Mouse (Mus musculus) liver, embryonic 12.5 days (tissue): ENCODE results near the gene Klk1b1. TPM values are rescaled to one million over a fixed set of nuclear protein-coding genes. Genes with fewer than 3 reads are reported as not detected.
"Not testable (repeated sequence)": the region's sequence is repeated elsewhere in the genome, so short reads cannot be mapped to it uniquely, and the experiment has no call there.

Source experiments
- ATAC-seq: fragments of 200-750 bp; cut with Nextera tagmentation; 2 replicates; pipeline ENCODE4 v1.8.0; 2017; ENCODE audit warnings: moderate number of reproducible peaks, mild to moderate bottlenecking, moderate library complexity
- H3K27ac ChIP-seq: fragments of 300-500 bp; sonication (generic); 2 replicates; pipeline ENCODE4 v1.5.1; 2016; ENCODE audit warnings: mild to moderate bottlenecking
- H3K27me3 ChIP-seq: fragments of 300-500 bp; sonication (generic); replicated peaks from 2 replicates; pipeline ENCODE4 v1.6.1; 2016; ENCODE audit warnings: mild to moderate bottlenecking, moderate library complexity
- H3K36me3 ChIP-seq: fragments of 300-500 bp; sonication (generic); 2 replicates; pipeline ENCODE4 v1.6.1; 2016; ENCODE audit warnings: mild to moderate bottlenecking, moderate library complexity
- H3K4me1 ChIP-seq: fragments of 300-500 bp; sonication (generic); 2 replicates; pipeline ENCODE4 v1.6.1; 2016
- H3K4me2 ChIP-seq: fragments of 300-500 bp; sonication (generic); 2 replicates; pipeline ENCODE4 v1.6.1; 2016; ENCODE audit warnings: mild to moderate bottlenecking, moderate library complexity
- H3K4me3 ChIP-seq: fragments of 300-500 bp; sonication (generic); 2 replicates; pipeline ENCODE4 v1.5.1; 2016; ENCODE audit warnings: mild to moderate bottlenecking, moderate library complexity
- H3K9ac ChIP-seq: fragments of 300-500 bp; sonication (generic); 2 replicates; pipeline ENCODE4 v1.6.1; 2016; ENCODE audit warnings: mild to moderate bottlenecking, moderate library complexity
- H3K9me3 ChIP-seq: fragments of 300-500 bp; sonication (generic); replicated peaks from 2 replicates; pipeline ENCODE4 v1.6.1; 2016; ENCODE audit warnings: mild to moderate bottlenecking, moderate library complexity
- WGBS: fragments of 180-500 bp; shearing (Covaris S2); methylation state at CpG from one replicate; pipeline ENCODE4 v1.1.7; 2016; ENCODE audit not compliant: insufficient replicate concordance; 5-methylcytosine and 5-hydroxymethylcytosine counted together
- polyA plus RNA-seq: library from polyadenylated mRNA; unstranded; fragments of >200 nt; fragmentation: Nextera tagmentation; extraction: Ambion mirVana; gene quantifications from 2 replicates; pipeline ENCODE4 v1.2.1, GENCODE M21; 2016

Gene Klk1b1
- polyA plus RNA-seq, 1 experiment from 2014 or later, result not detected

- Histone ChIP-seq H3K36me3 (no peaks in the 10 kb centered on the region), H3K4me3 (no peak overlapping the region), H3K4me2 (no peak overlapping the region), H3K9ac (no peak overlapping the region), H3K9me3 (no peaks in the 10 kb centered on the region), H3K27me3 (no peaks in the 10 kb centered on the region), H3K4me1 (no peaks in the 10 kb centered on the region), H3K27ac (no peak overlapping the region)
- ATAC-seq, result no peak
- WGBS, result 71% methylated on average over 14 of the region's 14 CpGs
These were observed 30.0 kb upstream of the Klk1b1 start for GRCm38 (mm10) chr7:43936551-43936950.

DNA sequence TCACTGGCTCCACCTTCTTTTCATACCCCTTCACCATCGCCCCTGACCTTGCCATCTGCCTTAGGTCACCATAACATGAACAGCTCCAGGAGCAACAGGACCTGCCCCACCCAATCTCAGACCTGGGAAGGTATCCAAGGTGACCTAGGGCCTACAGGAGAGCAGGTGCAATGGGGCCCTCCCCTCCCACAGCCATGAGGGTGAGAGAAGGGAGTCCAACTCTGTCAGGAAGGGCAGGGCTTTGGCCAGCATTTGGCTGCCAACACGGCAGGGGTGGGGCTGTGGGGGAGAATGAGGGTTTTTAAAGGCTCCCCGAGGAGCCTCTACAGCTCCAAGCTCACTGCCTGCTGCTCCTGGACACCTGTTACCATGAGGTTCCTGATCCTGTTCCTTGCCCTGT, 24.3 kb upstream of the Klk1b1 start:
- not testable (repeated sequence) for H3K9ac ChIP-seq, H3K27ac ChIP-seq, H3K9me3 ChIP-seq, H3K4me3 ChIP-seq, H3K4me2 ChIP-seq, H3K4me1 ChIP-seq, H3K36me3 ChIP-seq, ATAC-seq, H3K27me3 ChIP-seq
- WGBS, result 57% methylated on average over 3 of the region's 3 CpGs

DNA sequence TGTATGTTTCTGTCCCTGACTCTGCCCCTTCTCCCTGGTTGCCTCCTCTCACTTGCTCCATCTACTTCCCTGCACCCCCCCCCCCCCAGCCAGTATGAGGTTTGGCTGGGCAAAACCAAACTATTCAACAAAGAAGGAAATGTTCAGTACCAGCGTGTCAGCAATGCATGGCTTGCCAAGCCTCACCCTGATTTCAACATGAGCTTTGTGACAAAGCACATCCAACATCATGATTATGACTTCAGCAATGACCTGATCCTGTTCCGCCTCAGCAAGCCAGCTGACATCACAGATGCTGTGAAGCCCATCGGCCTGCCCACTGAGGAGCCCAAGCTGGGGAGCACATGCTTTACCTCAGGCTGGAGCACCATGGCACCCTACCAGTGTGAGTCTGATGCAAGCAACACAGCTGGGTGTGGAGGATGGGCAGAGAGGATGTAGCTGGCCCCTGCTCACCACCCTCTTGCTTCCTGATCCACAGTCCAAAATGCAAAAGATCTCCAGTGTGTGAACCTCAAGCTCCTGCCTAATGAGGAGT, 21.8 kb upstream of the Klk1b1 start:
- Histone ChIP-seq H3K4me3 (no peak overlapping the region), H3K27ac (no peak overlapping the region), H3K36me3 (no peaks in the 10 kb centered on the region), H3K4me1 (no peaks in the 10 kb centered on the region), H3K27me3 (no peaks in the 10 kb centered on the region), H3K4me2 (no peak overlapping the region), H3K9ac (no peak overlapping the region), H3K9me3 (no peaks in the 10 kb centered on the region)
- no peak for ATAC-seq
- 53% methylated on average over 3 of the region's 3 CpGs for WGBS

DNA sequence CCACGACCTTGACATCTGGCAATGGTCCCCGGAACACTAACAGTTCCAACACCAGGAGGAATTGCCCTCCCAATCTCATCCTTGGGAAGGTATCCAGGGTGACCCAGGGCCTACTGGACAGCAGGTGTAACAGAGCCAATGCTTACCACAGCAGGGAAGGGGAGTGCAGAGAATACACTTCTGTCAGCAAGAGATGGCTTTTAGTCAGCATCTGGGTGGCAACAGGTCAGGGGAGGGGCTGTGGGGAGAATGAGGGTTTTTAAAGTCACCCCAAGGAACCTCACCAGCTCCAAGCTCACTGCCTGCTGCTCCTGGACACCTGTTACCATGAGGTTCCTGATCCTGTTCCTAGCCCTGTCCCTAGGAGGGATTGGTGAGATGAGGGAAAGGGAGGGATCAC, 16.2 kb upstream of the Klk1b1 start, which contains the start of gene Klk1b8:
Klk1b8 (plus strand) TSS at position 301 of the 400 bp plus-strand sequence.
- Histone ChIP-seq H3K4me1 (no peaks in the 10 kb centered on the region), H3K27me3 (no peaks in the 10 kb centered on the region), H3K4me3 (no peak within 1 kb of the TSS), H3K27ac (no peak within 1 kb of the TSS), H3K4me2 (no peak within 1 kb of the TSS), H3K9ac (no peak within 1 kb of the TSS), H3K36me3 (no peaks in the 10 kb centered on the region), H3K9me3 (no peaks in the 10 kb centered on the region)
- WGBS, result 52% methylated on average over 2 of the region's 2 CpGs
- no peak for ATAC-seq

DNA sequence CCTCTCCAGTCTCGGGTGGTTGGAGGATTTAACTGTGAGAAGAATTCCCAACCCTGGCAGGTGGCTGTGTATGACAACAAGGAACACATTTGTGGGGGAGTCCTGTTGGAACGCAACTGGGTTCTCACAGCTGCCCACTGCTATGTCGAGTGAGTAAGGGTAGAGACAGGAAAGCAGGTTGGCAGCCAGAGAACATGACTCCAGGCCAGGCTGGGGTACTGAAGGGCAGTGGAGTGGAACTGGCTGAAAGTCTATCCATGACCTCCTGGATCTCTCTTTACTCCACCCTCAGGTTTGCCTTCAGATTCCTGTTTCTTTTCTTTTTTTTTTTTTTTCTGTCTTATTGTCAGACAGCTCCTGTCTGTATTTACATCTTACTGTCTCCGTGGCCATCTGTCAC, 13.8 kb upstream of the Klk1b1 start:
- H3K9me3 ChIP-seq, result no peaks in the 10 kb centered on the region
- no peaks in the 10 kb centered on the region for H3K36me3 ChIP-seq
- no peaks in the 10 kb centered on the region for H3K27me3 ChIP-seq
- 47% methylated on average over 4 of the region's 4 CpGs for WGBS
- no peak for ATAC-seq
- no peak overlapping the region for H3K4me2 ChIP-seq
- no peaks in the 10 kb centered on the region for H3K4me1 ChIP-seq
- no peak overlapping the region for H3K4me3 ChIP-seq
- no peak overlapping the region for H3K27ac ChIP-seq
- no peak overlapping the region for H3K9ac ChIP-seq

DNA sequence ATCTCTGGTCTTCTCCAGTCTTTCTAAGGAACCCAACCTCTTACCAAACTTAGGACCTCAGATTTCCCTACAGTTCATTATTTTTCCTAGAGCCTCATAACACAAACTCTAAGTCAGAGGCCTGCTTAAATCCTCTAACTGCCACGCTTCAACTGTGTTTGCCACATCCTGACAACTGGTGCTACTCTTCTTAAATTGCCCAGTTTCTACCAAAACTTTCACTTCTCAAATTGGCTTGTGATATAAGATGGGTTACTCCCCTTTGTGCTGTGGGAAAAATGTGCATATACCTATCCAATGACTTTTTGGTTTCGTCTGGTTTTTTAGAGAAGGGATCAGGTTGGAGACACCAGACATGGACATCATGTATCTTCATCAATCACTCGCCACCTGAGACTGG, 507 bp downstream of the Klk1b1 start:
- no peak overlapping the region for H3K9ac ChIP-seq
- 58% methylated on average over 3 of the region's 3 CpGs for WGBS
- no peak for ATAC-seq

GRCm38 (mm10) chr7:43967612-43968011, 1.1 kb downstream of the Klk1b1 start:
- Histone ChIP-seq H3K9ac (no peak overlapping the region), H3K4me2 (no peak overlapping the region), H3K27ac (no peak overlapping the region), H3K36me3 (no peaks in the 10 kb centered on the region), H3K4me3 (no peak overlapping the region), H3K9me3 (no peaks in the 10 kb centered on the region), H3K4me1 (no peaks in the 10 kb centered on the region), H3K27me3 (no peaks in the 10 kb centered on the region)
- ATAC-seq, result no peak
- 62% methylated on average over 2 of the region's 2 CpGs for WGBS

More for the DNA sequence above, 507 bp downstream of the Klk1b1 start:
- no peak overlapping the region for H3K27ac ChIP-seq
- no peak overlapping the region for H3K4me3 ChIP-seq
- no peaks in the 10 kb centered on the region for H3K36me3 ChIP-seq
- H3K9me3 ChIP-seq, result no peaks in the 10 kb centered on the region
- no peaks in the 10 kb centered on the region for H3K4me1 ChIP-seq
- no peak overlapping the region for H3K4me2 ChIP-seq
- no peaks in the 10 kb centered on the region for H3K27me3 ChIP-seq

DNA sequence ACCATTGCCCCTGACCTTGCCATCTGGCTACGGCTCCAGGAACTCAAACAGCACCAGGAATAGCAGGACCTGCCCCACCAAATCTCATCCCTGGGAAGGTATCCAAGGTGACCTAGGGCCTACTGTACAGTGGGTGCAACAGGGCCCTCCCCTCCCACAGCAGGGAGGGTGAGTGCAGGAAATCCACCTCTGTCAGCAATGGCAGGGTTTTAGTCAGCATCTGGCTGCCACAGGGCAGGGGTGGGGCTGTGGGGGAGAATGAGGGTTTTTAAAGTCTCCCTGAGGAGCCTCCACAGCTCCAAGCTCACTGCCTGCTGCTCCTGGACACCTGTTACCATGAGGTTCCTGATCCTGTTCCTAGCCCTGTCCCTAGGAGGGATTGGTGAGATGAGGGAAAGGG, 9.2 kb downstream of the Klk1b1 start, which contains the start of gene Klk1b9:
Klk1b9 (plus strand) TSS at position 301 of the 400 bp plus-strand sequence.
- H3K4me1 ChIP-seq, H3K36me3 ChIP-seq, H3K27ac ChIP-seq, ATAC-seq, H3K4me2 ChIP-seq, H3K27me3 ChIP-seq, H3K9me3 ChIP-seq, H3K9ac ChIP-seq, H3K4me3 ChIP-seq: not testable (repeated sequence)
- 54% methylated on average over 1 of the region's 1 CpGs for WGBS

DNA sequence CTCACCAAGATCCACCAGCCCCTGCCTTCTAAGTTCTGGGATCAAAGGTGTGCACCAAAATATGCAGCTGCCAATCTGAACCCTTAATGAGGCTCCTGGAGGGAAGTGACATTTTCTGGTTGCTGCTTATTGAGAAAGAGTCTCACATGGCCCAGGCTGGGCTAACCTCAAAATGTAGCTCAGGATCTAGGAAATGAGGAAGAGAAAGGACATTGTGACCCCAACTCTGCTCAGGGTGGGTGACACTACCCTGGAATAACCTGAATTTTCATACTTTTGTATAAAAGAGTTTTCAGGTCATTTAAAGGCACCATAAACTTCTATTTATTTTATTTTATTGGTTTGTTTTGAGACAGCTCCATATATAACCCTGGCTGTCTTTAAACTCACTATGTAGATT, 19.1 kb downstream of the Klk1b1 start:
- no peak overlapping the region for H3K9ac ChIP-seq
- H3K27me3 ChIP-seq, result no peaks in the 10 kb centered on the region
- no peaks in the 10 kb centered on the region for H3K36me3 ChIP-seq
- no peaks in the 10 kb centered on the region for H3K4me1 ChIP-seq
- no peaks in the 10 kb centered on the region for H3K9me3 ChIP-seq
- no peak overlapping the region for H3K4me2 ChIP-seq
- ATAC-seq, result no peak
- H3K4me3 ChIP-seq, result no peak overlapping the region
- H3K27ac ChIP-seq, result no peak overlapping the region

DNA sequence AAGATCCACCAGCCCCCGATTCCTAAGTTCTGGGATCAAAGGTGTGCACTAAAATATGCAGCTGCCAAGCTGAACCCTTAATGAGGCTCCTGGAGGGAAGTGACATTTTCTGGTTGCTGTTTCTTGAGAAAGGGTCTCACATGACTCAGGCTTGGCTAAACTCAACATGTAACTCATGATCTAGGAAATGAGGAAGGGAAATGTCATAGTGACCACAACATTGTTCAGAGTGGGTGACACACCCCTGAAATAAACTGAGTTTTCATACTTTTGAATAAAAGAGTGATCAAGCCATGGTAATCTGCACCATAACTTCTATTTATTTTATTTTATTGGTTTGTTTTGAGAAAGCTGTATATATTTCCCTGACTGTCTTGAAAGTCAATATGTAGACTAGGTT, 28.3 kb downstream of the Klk1b1 start:
- 61% methylated on average over 1 of the region's 1 CpGs for WGBS
- not testable (repeated sequence) for H3K4me3 ChIP-seq, H3K27ac ChIP-seq, H3K36me3 ChIP-seq, H3K4me2 ChIP-seq, H3K9ac ChIP-seq, H3K9me3 ChIP-seq, H3K4me1 ChIP-seq, H3K27me3 ChIP-seq, ATAC-seq

- 61% methylated on average over 4 of the region's 4 CpGs for WGBS
- H3K27ac ChIP-seq, H3K4me3 ChIP-seq, H3K4me2 ChIP-seq, H3K36me3 ChIP-seq, H3K4me1 ChIP-seq, H3K9ac ChIP-seq, H3K9me3 ChIP-seq, H3K27me3 ChIP-seq, ATAC-seq: not testable (repeated sequence)
These were observed 29.0 kb downstream of the Klk1b1 start, which contains the start of gene Klk1b11 for GRCm38 (mm10) chr7:43995577-43995976. Gene Klk1b11, plus strand, starts transcription at chr7:43995877.

- Histone ChIP-seq H3K36me3 (no peaks in the 10 kb centered on the region), H3K9me3 (no peaks in the 10 kb centered on the region), H3K9ac (no peak overlapping the region), H3K27me3 (no peaks in the 10 kb centered on the region), H3K4me2 (no peak overlapping the region), H3K4me3 (no peak overlapping the region), H3K27ac (no peak overlapping the region), H3K4me1 (no peaks in the 10 kb centered on the region)
- ATAC-seq, result no peak
These were observed 38.3 kb downstream of the Klk1b1 start for GRCm38 (mm10) chr7:44004847-44005246.

DNA sequence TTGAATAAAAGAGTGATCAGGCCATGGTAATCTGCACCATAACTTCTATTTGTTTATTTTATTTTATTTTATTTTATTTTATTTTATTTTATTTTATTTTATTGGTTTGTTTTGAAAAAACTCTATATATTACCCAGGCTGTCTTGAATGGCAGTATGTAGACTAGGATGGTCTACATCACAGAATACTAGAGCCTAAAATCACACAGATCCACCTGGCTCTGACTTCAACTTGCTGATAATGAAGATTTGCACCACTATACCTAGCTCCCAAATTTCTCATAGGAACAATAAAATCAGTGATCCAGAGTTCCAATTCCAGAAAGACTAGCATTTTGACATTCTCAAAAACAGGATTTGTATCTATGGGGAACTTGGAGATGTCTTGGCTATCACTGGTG, 45.3 kb downstream of the Klk1b1 start, which contains the start of gene Klk1b26:
Klk1b26 (plus strand) TSS at position 301 of the 400 bp plus-strand sequence.
- H3K4me1 ChIP-seq, H3K9me3 ChIP-seq, H3K4me2 ChIP-seq, H3K36me3 ChIP-seq, H3K4me3 ChIP-seq, H3K9ac ChIP-seq, H3K27me3 ChIP-seq, H3K27ac ChIP-seq, ATAC-seq: not testable (repeated sequence)
